Mouse (Mus musculus) hindbrain, postnatal 0 days (tissue): ENCODE results near the gene P4ha1. TPM values are rescaled to one million over a fixed set of nuclear protein-coding genes. Genes with fewer than 3 reads are reported as not detected.
A peak's percentile ranks its signal among the peaks of the same experiment; 100 is the strongest.

Experiments used
- ATAC-seq: fragments of 200-750 bp; cut with Nextera tagmentation; 2 replicates; pipeline ENCODE4 v1.8.0; 2017; ENCODE audit warnings: mild to moderate bottlenecking, moderate TSS enrichment, moderate library complexity
- DNase-seq: peaks from one replicate; pipeline ENCODE4 v3.0.0-alpha.2; 2015; ENCODE audit warnings: low spot score
- H3K27ac ChIP-seq: fragments of 300-500 bp; sonication (generic); 2 replicates; pipeline ENCODE4 v1.5.1; 2014; ENCODE audit warnings: mild to moderate bottlenecking
- H3K27me3 ChIP-seq: fragments of 300-500 bp; sonication (generic); 2 replicates; pipeline ENCODE4 v1.6.1; 2014; ENCODE audit warnings: low read length, mixed read lengths; ENCODE audit not compliant: insufficient read depth
- H3K36me3 ChIP-seq: fragments of 300-500 bp; sonication (generic); 2 replicates; pipeline ENCODE4 v1.6.1; 2014; ENCODE audit warnings: low read length, mixed read lengths; ENCODE audit not compliant: insufficient read depth
- H3K4me1 ChIP-seq: fragments of 300-500 bp; sonication (generic); 2 replicates; pipeline ENCODE4 v1.6.1; 2014; ENCODE audit warnings: antibody characterized with exemption, low read length, mixed read lengths; ENCODE audit not compliant: insufficient read depth
- H3K4me2 ChIP-seq: fragments of 300-500 bp; sonication (generic); 2 replicates; pipeline ENCODE4 v1.6.1; 2014; ENCODE audit warnings: low read depth, mild to moderate bottlenecking, low read length, moderate library complexity, mixed read lengths
- H3K4me3 ChIP-seq: fragments of 300-500 bp; sonication (generic); 2 replicates; pipeline ENCODE4 v1.5.1; 2014; ENCODE audit warnings: low read length
- H3K9ac ChIP-seq: fragments of 300-500 bp; sonication (generic); replicated peaks from 2 replicates; pipeline ENCODE4 v1.6.1; 2014; ENCODE audit warnings: mild to moderate bottlenecking, low read length, moderate library complexity, mixed read lengths
- H3K9me3 ChIP-seq: fragments of 300-500 bp; sonication (generic); 2 replicates; pipeline ENCODE4 v1.6.1; 2016; ENCODE audit warnings: low read length, mixed read lengths
- CTCF ChIP-seq: IDR thresholded peaks from 2 replicates; pipeline ENCODE4 v1.5.1; 2016; ENCODE audit warnings: antibody characterized with exemption, control low read depth, low read depth
- WGBS: fragments of 180-500 bp; shearing (Covaris S2); extraction: QIAGEN DNeasy Blood & Tissue Kit; methylation state at CpG from one replicate; pipeline ENCODE4 v1.1.7; 2014; 5-methylcytosine and 5-hydroxymethylcytosine counted together
- polyA plus RNA-seq: library from polyadenylated mRNA; unstranded; fragments of >200 nt; fragmentation: Nextera tagmentation; extraction: Ambion mirVana; gene quantifications from 2 replicates; pipeline ENCODE4 v1.2.1, GENCODE M21; 2015
- total RNA-seq: library from RNA; depleted of rRNA; stranded (reverse); fragments of >200 nt; gene quantifications from 2 replicates; pipeline ENCODE4 v1.2.3, GENCODE M21; 2014

P4ha1 gene
- total and polyA plus RNA-seq, 2 experiments from 2014 or later = 12.7 to 17.6 TPM

GRCm38 (mm10) chr10:59287251-59287650 is 35.8 kb upstream of the P4ha1 start:
- ATAC-seq = no peak
- no peaks in the 10 kb centered on the region for H3K36me3 ChIP-seq
- no peak for TF ChIP-seq CTCF

GRCm38 (mm10) chr10:59287662-59288061 is 35.4 kb upstream of the P4ha1 start:
- H3K4me2 ChIP-seq = no peak overlapping the region
- DNase-seq = no peak
- H3K4me3 ChIP-seq = no peak overlapping the region
- no peak for TF ChIP-seq CTCF
- H3K9me3 ChIP-seq = no peaks in the 10 kb centered on the region
- H3K9ac ChIP-seq = no peak overlapping the region
- H3K27ac ChIP-seq = no peak overlapping the region
- H3K4me1 ChIP-seq = 0 out of 2 replicates have a peak, but pooled peaks cover 2% of the 10 kb centered on the region
- 80% methylated on average over 3 of the region's 3 CpGs for WGBS
- ATAC-seq = no peak
- H3K27me3 ChIP-seq = no peaks in the 10 kb centered on the region
- no peaks in the 10 kb centered on the region for H3K36me3 ChIP-seq

More at GRCm38 (mm10) chr10:59287251-59287650, 35.8 kb upstream of the P4ha1 start:
- 73% methylated on average over 2 of the region's 2 CpGs for WGBS
- no peak overlapping the region for H3K4me2 ChIP-seq
- H3K9me3 ChIP-seq = no peaks in the 10 kb centered on the region
- 0 out of 2 replicates have a peak, but pooled peaks cover 2% of the 10 kb centered on the region for H3K4me1 ChIP-seq
- DNase-seq = no peak
- no peak overlapping the region for H3K4me3 ChIP-seq
- no peak overlapping the region for H3K9ac ChIP-seq
- H3K27ac ChIP-seq = no peak overlapping the region
- H3K27me3 ChIP-seq = no peaks in the 10 kb centered on the region

- peak; percentile 69 for TF ChIP-seq CTCF
- Histone ChIP-seq H3K4me3 (no peak overlapping the region), H3K4me1 (0 out of 2 replicates have a peak, but pooled peaks cover 2% of the 10 kb centered on the region), H3K27ac (no peak overlapping the region), H3K27me3 (no peaks in the 10 kb centered on the region), H3K36me3 (no peaks in the 10 kb centered on the region), H3K9ac (no peak overlapping the region), H3K4me2 (no peak overlapping the region), H3K9me3 (no peaks in the 10 kb centered on the region)
- 58% methylated on average over 8 of the region's 8 CpGs for WGBS
- ATAC-seq (no peak), DNase-seq (peak; percentile 53)
Measured at GRCm38 (mm10) chr10:59289062-59289461, 34.0 kb upstream of the P4ha1 start.

GRCm38 (mm10) chr10:59291536-59291935 is 31.6 kb upstream of the P4ha1 start:
- no peak for TF ChIP-seq CTCF
- Histone ChIP-seq H3K27ac (no peak overlapping the region), H3K4me2 (no peak overlapping the region), H3K9ac (no peak overlapping the region), H3K4me1 (no peaks in the 10 kb centered on the region), H3K9me3 (no peaks in the 10 kb centered on the region), H3K4me3 (no peak overlapping the region), H3K27me3 (no peaks in the 10 kb centered on the region), H3K36me3 (no peaks in the 10 kb centered on the region)
- 44% methylated on average over 3 of the region's 3 CpGs for WGBS
- DNase-seq = no peak
- no peak for ATAC-seq

- no peaks in the 10 kb centered on the region for H3K9me3 ChIP-seq
- 86% methylated on average over 7 of the region's 7 CpGs for WGBS
- DNase-seq (no peak), ATAC-seq (no peak)
- no peak overlapping the region for H3K9ac ChIP-seq
- H3K27ac ChIP-seq = no peak overlapping the region
- H3K4me2 ChIP-seq = no peak overlapping the region
- no peaks in the 10 kb centered on the region for H3K36me3 ChIP-seq
- H3K4me3 ChIP-seq = no peak overlapping the region
- no peak for TF ChIP-seq CTCF
- no peaks in the 10 kb centered on the region for H3K4me1 ChIP-seq
- H3K27me3 ChIP-seq = no peaks in the 10 kb centered on the region
Measured at GRCm38 (mm10) chr10:59292079-59292478, 31.0 kb upstream of the P4ha1 start.

- no peak overlapping the region for H3K4me2 ChIP-seq
- no peaks in the 10 kb centered on the region for H3K4me1 ChIP-seq
- H3K36me3 ChIP-seq = no peaks in the 10 kb centered on the region
- H3K4me3 ChIP-seq = no peak overlapping the region
- H3K27ac ChIP-seq = no peak overlapping the region
- no peaks in the 10 kb centered on the region for H3K9me3 ChIP-seq
- DNase-seq (peak; percentile 91), ATAC-seq (peak; percentile 76)
- H3K9ac ChIP-seq = no peak overlapping the region
- H3K27me3 ChIP-seq = no peaks in the 10 kb centered on the region
- WGBS = 33% methylated on average over 4 of the region's 4 CpGs
- peak; percentile 98 for TF ChIP-seq CTCF
Measured at GRCm38 (mm10) chr10:59292558-59292957, 30.5 kb upstream of the P4ha1 start.

- peak; percentile 91 for TF ChIP-seq CTCF
- no peaks in the 10 kb centered on the region for H3K36me3 ChIP-seq
- H3K9me3 ChIP-seq = no peaks in the 10 kb centered on the region
- H3K4me2 ChIP-seq = no peak overlapping the region
- no peak overlapping the region for H3K4me3 ChIP-seq
- no peaks in the 10 kb centered on the region for H3K27me3 ChIP-seq
- ATAC-seq = peak; percentile 60
- no peak overlapping the region for H3K27ac ChIP-seq
- peak; percentile 85 for DNase-seq
- H3K4me1 ChIP-seq = no peaks in the 10 kb centered on the region
- 59% methylated on average over 8 of the region's 8 CpGs for WGBS
- no peak overlapping the region for H3K9ac ChIP-seq
Measured at GRCm38 (mm10) chr10:59295241-59295811, 27.8 kb upstream of the P4ha1 start.
